8 mouse cellular contexts compared by ENCODE assay signal in genomic region chr9:81634163-81634562, GRCm38 (mm10). TPM values are rescaled to one million over a fixed set of nuclear protein-coding genes. Genes with fewer than 3 reads are reported as not detected.
DNase-seq lines count a peak whose midpoint lies in the region; ATAC-seq lines count a peak whose summit lies in the region.

No protein-coding gene starts in this region.

- no peak for ATAC-seq in kidney, embryonic 14.5 days (ENCODE audit: low FRiP score, low TSS enrichment)
- no peak for ATAC-seq in hindbrain, embryonic 15.5 days (ENCODE audit: low FRiP score, low read depth)
- ATAC-seq in neural tube, embryonic 13.5 days (ENCODE audit: low read depth) = no peak

- H3K27me3 ChIP-seq in kidney, embryonic 14.5 days (ENCODE audit: control insufficient read depth, insufficient read depth, low read length) = peaks cover 30% of the 10 kb centered on the region
- peaks cover 11% of the 10 kb centered on the region; the same call in 1 of the 2 replicates for H3K27me3 ChIP-seq in hindbrain, embryonic 15.5 days
- H3K27me3 ChIP-seq in neural tube, embryonic 13.5 days = peaks cover 50% of the 10 kb centered on the region

- peaks cover 5% of the 10 kb centered on the region; the same call in 1 of the 2 replicates for H3K4me1 ChIP-seq in kidney, embryonic 14.5 days (ENCODE audit: control insufficient read depth, insufficient read depth, low read length)
- peaks cover 31% of the 10 kb centered on the region for H3K4me1 ChIP-seq in hindbrain, embryonic 15.5 days (replicated peaks)
- peaks cover 31% of the 10 kb centered on the region for H3K4me1 ChIP-seq in neural tube, embryonic 13.5 days (replicated peaks)

- H3K9me3 ChIP-seq in kidney, embryonic 14.5 days (ENCODE audit: control insufficient read depth, low read length) = no peaks in the 10 kb centered on the region
- no peaks in the 10 kb centered on the region for H3K9me3 ChIP-seq in hindbrain, embryonic 15.5 days
- H3K9me3 ChIP-seq in neural tube, embryonic 13.5 days = no peaks in the 10 kb centered on the region

- no peak overlapping the region for H3K9ac ChIP-seq in kidney, embryonic 14.5 days (ENCODE audit: low read depth, low read length)
- H3K9ac ChIP-seq in hindbrain, embryonic 15.5 days = peak overlapping the region; percentile 85
- peak overlapping the region; percentile 79; the same call in 1 of the 2 replicates for H3K9ac ChIP-seq in neural tube, embryonic 13.5 days

- H3K27ac ChIP-seq in kidney, embryonic 14.5 days (ENCODE audit: low read depth, low read length) = no peak overlapping the region
- H3K27ac ChIP-seq in hindbrain, embryonic 15.5 days (replicated peaks) = peak overlapping the region; percentile 80; the same call in 1 of the 2 replicates
- H3K27ac ChIP-seq in neural tube, embryonic 13.5 days (replicated peaks) = no peak overlapping the region

- peak overlapping the region; percentile 86; the same call in 1 of the 2 replicates for H3K4me2 ChIP-seq in kidney, embryonic 14.5 days (replicated peaks; ENCODE audit: low read depth, low read length)
- peak overlapping the region; percentile 98 for H3K4me2 ChIP-seq in hindbrain, embryonic 15.5 days
- H3K4me2 ChIP-seq in neural tube, embryonic 13.5 days = peak overlapping the region; percentile 100

- peak overlapping the region; percentile 67; the same call in 1 of the 2 replicates for H3K4me3 ChIP-seq in kidney, embryonic 14.5 days (ENCODE audit: low read length)
- peak overlapping the region; percentile 89 for H3K4me3 ChIP-seq in hindbrain, embryonic 15.5 days
- H3K4me3 ChIP-seq in neural tube, embryonic 13.5 days = peak overlapping the region; percentile 79

- 2% methylated on average over 10 of the region's 10 CpGs for WGBS in kidney, embryonic 14.5 days
- WGBS in hindbrain, embryonic 15.5 days = 2% methylated on average over 10 of the region's 10 CpGs
- 1% methylated on average over 10 of the region's 10 CpGs for WGBS in neural tube, embryonic 13.5 days

- no peak for DNase-seq in kidney, postnatal 25 days
- DNase-seq in embryo, embryonic 10 days (ENCODE audit: low spot score) = peak; percentile 14
- DNase-seq in adrenal gland, postnatal 25 days = no peak
- no peak for DNase-seq in frontal cortex, postnatal 25 days (ENCODE audit: low spot score in 2 of 2)
- no peak for DNase-seq in ovary, postnatal 10 days (ENCODE audit: low spot score)

- no peaks in the 10 kb centered on the region for H3K36me3 ChIP-seq in kidney, embryonic 14.5 days (ENCODE audit: control insufficient read depth, insufficient read depth, low read length)
- H3K36me3 ChIP-seq in hindbrain, embryonic 15.5 days = no peaks in the 10 kb centered on the region
- H3K36me3 ChIP-seq in neural tube, embryonic 13.5 days = no peaks in the 10 kb centered on the region

RNA-seq across cellular contexts. Expression of gene Htr1b, which starts 0.5 kb away (rescaled TPM):
- polyA plus RNA-seq in kidney, embryonic 14.5 days (2014; fragmentation: Nextera tagmentation; extraction: Ambion mirVana) = 0.12 and 0.19 TPM in 2 replicates
- polyA plus RNA-seq in hindbrain, embryonic 15.5 days (2015; fragmentation: Nextera tagmentation; extraction: Ambion mirVana) = 5.9 and 6.6 TPM in 2 replicates
- 1.8 and 2.0 TPM in 2 replicates for polyA plus RNA-seq in neural tube, embryonic 13.5 days (2015; fragmentation: Nextera tagmentation; extraction: Ambion mirVana)
- 13.4 and 19.5 TPM in 2 replicates for total RNA-seq in adrenal gland, postnatal 25 days (2021)
